Mouse (Mus musculus): ENCODE results near the gene Cnst.

The Cnst gene

GRCm38 (mm10) chr1:179545768-179546550 is at the start of gene Cnst, which contains the start of gene Tfb2m:
Gene Cnst (plus strand): TSS chr1:179546370.
Gene Tfb2m (minus strand): TSS chr1:179546267.
- DNase-seq (ENCODE audit: low spot score): peak; percentile 98

GRCm38 (mm10) chr1:179499257-179499656 is 46.9 kb upstream of the Cnst start:
- no peak for DNase-seq (ENCODE audit: low spot score)

GRCm38 (mm10) chr1:179502565-179502964 is 43.6 kb upstream of the Cnst start:
- peak; percentile 63 for DNase-seq (ENCODE audit: low spot score)

GRCm38 (mm10) chr1:179506530-179507315 is 39.4 kb upstream of the Cnst start:
- DNase-seq (ENCODE audit: low spot score): peak; percentile 53

- DNase-seq (ENCODE audit: low spot score): no peak
Observed at GRCm38 (mm10) chr1:179510546-179511340, 35.4 kb upstream of the Cnst start.

GRCm38 (mm10) chr1:179511895-179512294 is 34.3 kb upstream of the Cnst start:
- DNase-seq (ENCODE audit: low spot score): no peak

- peak; percentile 68 for DNase-seq (ENCODE audit: low spot score)
Observed at GRCm38 (mm10) chr1:179516941-179517712, 29.0 kb upstream of the Cnst start.

- DNase-seq (ENCODE audit: low spot score): peak; percentile 89
Observed at GRCm38 (mm10) chr1:179517713-179518465, 28.3 kb upstream of the Cnst start, which contains the start of gene Smyd3. Gene Smyd3 (minus strand): TSS chr1:179518041.

GRCm38 (mm10) chr1:179519901-179520300 is 26.3 kb upstream of the Cnst start:
- DNase-seq (ENCODE audit: low spot score): no peak

- DNase-seq (ENCODE audit: low spot score): no peak
Observed at GRCm38 (mm10) chr1:179539054-179539453, 7.1 kb upstream of the Cnst start.

- DNase-seq (ENCODE audit: low spot score): no peak
Observed at GRCm38 (mm10) chr1:179539887-179540286, 6.3 kb upstream of the Cnst start.

GRCm38 (mm10) chr1:179541502-179541901 is 4.7 kb upstream of the Cnst start:
- DNase-seq (ENCODE audit: low spot score): no peak

GRCm38 (mm10) chr1:179546551-179546917 is 364 bp downstream of the Cnst start:
- no peak for DNase-seq (ENCODE audit: low spot score)

- DNase-seq (ENCODE audit: low spot score): peak; percentile 36
Observed at GRCm38 (mm10) chr1:179547176-179547575, 1.0 kb downstream of the Cnst start.

- peak; percentile 26 for DNase-seq (ENCODE audit: low spot score)
Observed at GRCm38 (mm10) chr1:179548220-179548619, 2.0 kb downstream of the Cnst start.

- no peak for DNase-seq (ENCODE audit: low spot score)
Observed at GRCm38 (mm10) chr1:179548996-179549752, 3.0 kb downstream of the Cnst start.

GRCm38 (mm10) chr1:179551336-179551735 is 5.2 kb downstream of the Cnst start:
- no peak for DNase-seq (ENCODE audit: low spot score)

- DNase-seq (ENCODE audit: low spot score): no peak
Observed at GRCm38 (mm10) chr1:179551921-179552320, 5.8 kb downstream of the Cnst start.

GRCm38 (mm10) chr1:179552751-179553150 is 6.6 kb downstream of the Cnst start:
- no peak for DNase-seq (ENCODE audit: low spot score)
